Mouse (Mus musculus): ENCODE results near the gene Neu4.

GRCm38 (mm10) chr1:94046544-94046943, 26.3 kb downstream of the Neu4 start:
- TF ChIP-seq CTCF (conservative IDR thresholded peaks at IDR 0.05; ENCODE audit: insufficient read depth, insufficient read length, low read depth, low read length) = no peak
- no peak for TF ChIP-seq POLR2A (IDR thresholded peaks at IDR 0.05; ENCODE audit: low read depth, low read length)

All from kidney, adult 2 months (tissue).